Mouse (Mus musculus): Measurements from ENCODE around the gene Trim29. TPM values are rescaled to one million over a fixed set of nuclear protein-coding genes. Genes with fewer than 3 reads are reported as not detected.

The Trim29 gene
- total and polyA plus RNA-seq, 2 experiments from 2014 or later: 0.12 to 2.4 TPM

GRCm38 (mm10) chr9:43318661-43319060 is 8.0 kb downstream of the Trim29 start:
- Histone ChIP-seq H3K27ac (ENCODE audit: low read depth, low read length) (no peak overlapping the region), H3K9ac (replicated peaks; ENCODE audit: low read length, poor library complexity, severe bottlenecking) (no peak overlapping the region), H3K4me3 (ENCODE audit: low read depth, low read length) (no peak overlapping the region), H3K4me1 (ENCODE audit: insufficient read depth, low read length) (no peaks in the 10 kb centered on the region), H3K36me3 (ENCODE audit: insufficient read depth, low read length) (no peaks in the 10 kb centered on the region), H3K9me3 (ENCODE audit: low read length) (no peaks in the 10 kb centered on the region), H3K4me2 (ENCODE audit: low read depth, low read length, poor library complexity, severe bottlenecking) (no peak overlapping the region), H3K27me3 (ENCODE audit: insufficient read depth, low read length) (no peaks in the 10 kb centered on the region)
- ATAC-seq (ENCODE audit: low FRiP score): no peak
- no peak for TF ChIP-seq CTCF (IDR thresholded peaks at IDR 0.05)
- no peak for DNase-seq (ENCODE audit: low spot score)
- 88% methylated on average over 10 of the region's 10 CpGs for WGBS

DNA sequence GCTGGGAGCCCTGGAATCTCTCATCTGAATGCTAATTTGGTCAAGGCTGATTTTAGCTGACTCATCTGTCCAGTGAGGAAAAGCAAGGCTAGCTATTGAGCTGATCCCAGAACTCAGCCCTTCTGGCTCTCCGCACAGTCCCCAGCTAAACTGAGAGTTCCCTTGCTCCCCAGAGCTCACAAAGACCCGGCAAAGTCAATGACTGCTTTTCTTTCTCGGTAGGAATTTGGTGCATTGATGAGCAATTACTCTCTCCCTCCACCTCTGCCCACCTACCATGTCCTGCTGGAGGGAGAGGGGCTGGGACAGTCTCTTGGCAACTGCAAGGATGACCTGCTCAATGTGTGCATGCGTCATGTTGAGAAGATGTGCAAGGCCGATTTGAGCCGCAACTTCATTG is 11.3 kb downstream of the Trim29 start:
- 85% methylated on average over 6 of the region's 6 CpGs for WGBS

DNA sequence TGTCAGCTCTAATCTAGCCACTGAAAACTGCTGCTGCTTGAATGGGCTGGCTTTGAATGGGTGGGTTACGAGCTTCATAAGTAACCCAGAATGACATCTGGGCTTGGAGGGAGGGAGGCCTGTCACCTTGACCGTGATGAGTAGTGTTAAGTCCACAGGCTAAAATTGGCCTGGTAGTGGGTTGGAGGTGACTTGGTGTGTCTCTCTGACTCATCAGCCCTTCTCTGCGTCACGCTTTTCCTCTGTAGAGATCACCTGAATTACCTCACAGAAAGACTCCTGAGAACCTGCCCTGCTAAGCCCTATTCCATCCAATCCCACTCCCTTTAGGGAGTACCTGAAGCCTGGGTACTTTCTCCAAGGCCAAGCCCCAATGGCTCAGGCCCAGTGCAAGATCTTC is 12.0 kb downstream of the Trim29 start:
- WGBS: 88% methylated on average over 4 of the region's 4 CpGs

More for the DNA sequence above, 11.3 kb downstream of the Trim29 start:
- Histone ChIP-seq H3K4me3 (ENCODE audit: low read depth, low read length) (no peak overlapping the region), H3K36me3 (ENCODE audit: insufficient read depth, low read length) (no peaks in the 10 kb centered on the region), H3K9ac (replicated peaks; ENCODE audit: low read length, poor library complexity, severe bottlenecking) (no peak overlapping the region), H3K4me1 (ENCODE audit: insufficient read depth, low read length) (no peaks in the 10 kb centered on the region), H3K27me3 (ENCODE audit: insufficient read depth, low read length) (0 out of 2 replicates have a peak, but pooled peaks cover 3% of the 10 kb centered on the region), H3K4me2 (ENCODE audit: low read depth, low read length, poor library complexity, severe bottlenecking) (no peak overlapping the region), H3K27ac (ENCODE audit: low read depth, low read length) (no peak overlapping the region), H3K9me3 (ENCODE audit: low read length) (no peaks in the 10 kb centered on the region)
- ATAC-seq (ENCODE audit: low FRiP score) (no peak), DNase-seq (ENCODE audit: low spot score) (no peak)
- no peak for TF ChIP-seq CTCF (IDR thresholded peaks at IDR 0.05)

GRCm38 (mm10) chr9:43325486-43325885 is 14.8 kb downstream of the Trim29 start:
- 82% methylated on average over 3 of the region's 3 CpGs for WGBS
- no peak overlapping the region for H3K4me3 ChIP-seq (ENCODE audit: low read depth, low read length)
- no peak for ATAC-seq (ENCODE audit: low FRiP score)

More for the DNA sequence above, 12.0 kb downstream of the Trim29 start:
- H3K9me3 ChIP-seq (ENCODE audit: low read length): no peaks in the 10 kb centered on the region
- DNase-seq (ENCODE audit: low spot score) (no peak), ATAC-seq (ENCODE audit: low FRiP score) (no peak)
- H3K27me3 ChIP-seq (ENCODE audit: insufficient read depth, low read length): 0 out of 2 replicates have a peak, but pooled peaks cover 3% of the 10 kb centered on the region
- no peak overlapping the region for H3K4me2 ChIP-seq (ENCODE audit: low read depth, low read length, poor library complexity, severe bottlenecking)
- TF ChIP-seq CTCF (IDR thresholded peaks at IDR 0.05): no peak
- H3K4me1 ChIP-seq (ENCODE audit: insufficient read depth, low read length): no peaks in the 10 kb centered on the region
- no peak overlapping the region for H3K9ac ChIP-seq (replicated peaks; ENCODE audit: low read length, poor library complexity, severe bottlenecking)
- H3K27ac ChIP-seq (ENCODE audit: low read depth, low read length): no peak overlapping the region
- no peaks in the 10 kb centered on the region for H3K36me3 ChIP-seq (ENCODE audit: insufficient read depth, low read length)
- H3K4me3 ChIP-seq (ENCODE audit: low read depth, low read length): no peak overlapping the region

DNA sequence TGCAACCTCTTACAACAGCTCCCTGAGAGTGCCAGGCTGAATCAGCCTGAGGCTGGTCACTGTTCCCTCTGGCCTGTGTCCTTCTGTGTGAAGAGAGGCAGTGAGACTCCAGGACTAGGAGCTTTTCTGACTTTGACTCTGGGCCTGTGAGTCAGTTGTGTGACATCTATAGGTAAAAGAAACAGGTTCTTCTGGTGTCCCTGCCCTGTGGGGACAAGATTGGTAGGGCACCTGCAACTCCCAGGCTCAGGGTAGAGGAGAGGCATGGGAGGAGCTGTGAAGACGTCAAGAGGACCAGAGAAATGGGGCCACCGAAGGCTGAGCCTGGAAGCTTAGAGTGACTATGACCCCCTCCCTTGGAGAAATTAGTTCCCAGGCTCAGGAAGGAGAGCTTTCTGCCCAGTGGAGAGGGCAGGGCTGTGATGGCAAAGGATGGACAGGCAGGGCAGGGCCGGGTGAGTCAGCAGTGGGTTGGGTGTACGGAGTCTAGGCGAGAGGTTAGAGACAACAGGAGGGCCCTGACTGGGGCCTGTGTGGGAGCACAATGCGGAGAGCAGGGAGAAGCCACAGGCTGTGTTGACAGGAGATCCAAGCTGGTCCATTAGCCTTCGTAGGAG is 15.5 kb downstream of the Trim29 start:
- H3K9ac ChIP-seq (replicated peaks; ENCODE audit: low read length, poor library complexity, severe bottlenecking): no peak overlapping the region
- H3K27me3 ChIP-seq (ENCODE audit: insufficient read depth, low read length): 0 out of 2 replicates have a peak, but pooled peaks cover 3% of the 10 kb centered on the region
- no peaks in the 10 kb centered on the region for H3K36me3 ChIP-seq (ENCODE audit: insufficient read depth, low read length)
- H3K27ac ChIP-seq (ENCODE audit: low read depth, low read length): no peak overlapping the region
- H3K4me3 ChIP-seq (ENCODE audit: low read depth, low read length): no peak overlapping the region
- ATAC-seq (ENCODE audit: low FRiP score) (no peak; the same call in 1 of the 2 replicates), DNase-seq (ENCODE audit: low spot score) (no peak)
- 80% methylated on average over 7 of the region's 7 CpGs for WGBS
- no peaks in the 10 kb centered on the region for H3K9me3 ChIP-seq (ENCODE audit: low read length)
- no peak for TF ChIP-seq CTCF (IDR thresholded peaks at IDR 0.05)
- H3K4me1 ChIP-seq (ENCODE audit: insufficient read depth, low read length): no peaks in the 10 kb centered on the region
- H3K4me2 ChIP-seq (ENCODE audit: low read depth, low read length, poor library complexity, severe bottlenecking): no peak overlapping the region

More at GRCm38 (mm10) chr9:43325486-43325885, 14.8 kb downstream of the Trim29 start:
- no peak overlapping the region for H3K27ac ChIP-seq (ENCODE audit: low read depth, low read length)
- no peaks in the 10 kb centered on the region for H3K36me3 ChIP-seq (ENCODE audit: insufficient read depth, low read length)
- no peak for TF ChIP-seq CTCF (IDR thresholded peaks at IDR 0.05)
- DNase-seq (ENCODE audit: low spot score): no peak
- no peak overlapping the region for H3K4me2 ChIP-seq (ENCODE audit: low read depth, low read length, poor library complexity, severe bottlenecking)
- no peak overlapping the region for H3K9ac ChIP-seq (replicated peaks; ENCODE audit: low read length, poor library complexity, severe bottlenecking)
- H3K27me3 ChIP-seq (ENCODE audit: insufficient read depth, low read length): 0 out of 2 replicates have a peak, but pooled peaks cover 3% of the 10 kb centered on the region
- no peaks in the 10 kb centered on the region for H3K9me3 ChIP-seq (ENCODE audit: low read length)
- no peaks in the 10 kb centered on the region for H3K4me1 ChIP-seq (ENCODE audit: insufficient read depth, low read length)

Measured in midbrain, postnatal 0 days (tissue).